Mouse (Mus musculus) kidney, postnatal 0 days (tissue): ENCODE data around the gene Cby3. TPM values are rescaled to one million over a fixed set of nuclear protein-coding genes. Genes with fewer than 3 reads are reported as not detected.

Source experiments
- ATAC-seq: fragments of 200-750 bp; cut with Nextera tagmentation; replicated peaks from 2 replicates; pipeline ENCODE4 v1.8.0; 2017; ENCODE audit warnings: low read depth, moderate number of reproducible peaks, moderate TSS enrichment, moderate library complexity; ENCODE audit not compliant: low FRiP score
- DNase-seq: peaks from one replicate; pipeline ENCODE4 v3.0.0-alpha.2; 2016; ENCODE audit warnings: low spot score
- H3K27ac ChIP-seq: fragments of 300-500 bp; sonication (generic); 2 replicates; pipeline ENCODE4 v1.5.1; 2014; ENCODE audit warnings: mild to moderate bottlenecking
- H3K27me3 ChIP-seq: fragments of 300-500 bp; sonication (generic); 2 replicates; pipeline ENCODE4 v1.6.1; 2014; ENCODE audit warnings: low read length, mixed read lengths; ENCODE audit not compliant: insufficient read depth
- H3K36me3 ChIP-seq: fragments of 300-500 bp; sonication (generic); 2 replicates; pipeline ENCODE4 v1.6.1; 2014; ENCODE audit warnings: low read length, mixed read lengths; ENCODE audit not compliant: insufficient read depth
- H3K4me1 ChIP-seq: fragments of 300-500 bp; sonication (generic); replicated peaks from 2 replicates; pipeline ENCODE4 v1.6.1; 2014; ENCODE audit warnings: antibody characterized with exemption, low read length, mixed read lengths; ENCODE audit not compliant: insufficient read depth
- H3K4me2 ChIP-seq: fragments of 300-500 bp; sonication (generic); 2 replicates; pipeline ENCODE4 v1.6.1; 2014; ENCODE audit warnings: mild to moderate bottlenecking, low read length, moderate library complexity, mixed read lengths
- H3K4me3 ChIP-seq: fragments of 300-500 bp; sonication (generic); replicated peaks from 2 replicates; pipeline ENCODE4 v1.5.1; 2014; ENCODE audit warnings: low read depth, low read length
- H3K9ac ChIP-seq: fragments of 300-500 bp; sonication (generic); 2 replicates; pipeline ENCODE4 v1.6.1; 2014; ENCODE audit warnings: low read depth, low read length
- H3K9me3 ChIP-seq: fragments of 300-500 bp; sonication (generic); replicated peaks from 2 replicates; pipeline ENCODE4 v1.6.1; 2016; ENCODE audit warnings: low read length, inconsistent platforms, mixed read lengths
- CTCF ChIP-seq: IDR thresholded peaks from 2 replicates; pipeline ENCODE4 v1.5.1; 2016; ENCODE audit warnings: antibody characterized with exemption, low read depth, mild to moderate bottlenecking, moderate library complexity
- WGBS: fragments of 180-500 bp; shearing (Covaris S2); extraction: QIAGEN DNeasy Blood & Tissue Kit; methylation state at CpG from one replicate; pipeline ENCODE4 v1.1.7; 2014; 5-methylcytosine and 5-hydroxymethylcytosine counted together
- polyA plus RNA-seq: library from polyadenylated mRNA; unstranded; fragments of >200 nt; fragmentation: Nextera tagmentation; extraction: Ambion mirVana; gene quantifications from 2 replicates; pipeline ENCODE4 v1.2.1, GENCODE M21; 2015

Gene Cby3
- polyA plus RNA-seq, 1 experiment from 2014 or later, result 1.4 TPM

DNA sequence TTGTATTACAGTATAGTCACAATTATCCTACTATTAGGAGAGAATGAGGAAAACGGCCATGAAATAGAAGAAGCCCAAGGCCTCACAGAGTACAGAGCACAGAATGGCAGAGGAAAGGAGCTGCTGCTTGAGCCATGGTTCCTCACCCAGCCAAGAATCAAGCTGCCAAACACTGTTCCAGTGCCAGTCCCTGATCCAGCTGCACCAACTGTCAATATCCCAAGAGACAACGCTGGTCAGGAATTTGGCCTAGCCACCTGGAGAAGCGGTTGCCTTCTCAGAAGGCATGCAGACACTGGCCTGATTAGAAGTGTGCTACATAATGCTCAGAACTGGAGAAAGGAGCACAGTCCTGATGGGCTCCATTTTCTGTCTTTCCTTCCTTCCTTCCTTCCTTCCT lies 21.1 kb upstream of the Cby3 start:
- ATAC-seq (no peak), DNase-seq (no peak)
- H3K4me1 ChIP-seq, result no peaks in the 10 kb centered on the region
- H3K9me3 ChIP-seq, result no peaks in the 10 kb centered on the region
- TF ChIP-seq CTCF, result no peak
- H3K27ac ChIP-seq, result no peak overlapping the region
- H3K27me3 ChIP-seq, result no peaks in the 10 kb centered on the region
- H3K9ac ChIP-seq, result no peak overlapping the region
- no peaks in the 10 kb centered on the region for H3K36me3 ChIP-seq
- 91% methylated on average over 3 of the region's 3 CpGs for WGBS
- no peak overlapping the region for H3K4me2 ChIP-seq
- H3K4me3 ChIP-seq, result no peak overlapping the region

DNA sequence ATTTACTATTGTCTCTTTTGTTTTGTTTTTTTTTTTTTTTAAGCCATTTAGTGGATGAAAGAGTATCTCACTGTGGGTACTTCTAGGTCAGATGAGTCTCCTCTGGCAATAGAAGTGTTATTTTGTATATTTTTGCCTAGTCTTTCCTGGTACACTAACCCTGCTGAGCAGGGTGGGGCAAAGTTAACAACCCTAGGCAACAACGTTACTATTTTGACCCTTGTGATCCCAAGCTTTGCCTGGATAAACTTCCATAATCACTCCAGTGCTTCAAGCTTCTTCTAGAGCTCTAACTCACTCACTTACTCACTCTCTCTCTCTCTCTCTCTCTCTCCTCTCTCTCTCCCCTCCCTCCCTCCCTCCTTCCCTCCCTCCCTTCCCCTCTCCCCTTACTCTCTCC lies 18.1 kb upstream of the Cby3 start:
- ATAC-seq (no peak), DNase-seq (no peak)
- Histone ChIP-seq H3K9ac (no peak overlapping the region), H3K36me3 (no peaks in the 10 kb centered on the region), H3K4me3 (no peak overlapping the region), H3K4me1 (no peaks in the 10 kb centered on the region), H3K4me2 (no peak overlapping the region), H3K27me3 (no peaks in the 10 kb centered on the region), H3K9me3 (no peaks in the 10 kb centered on the region), H3K27ac (no peak overlapping the region)
- WGBS, result 13% methylated on average over 1 of the region's 1 CpGs
- no peak for TF ChIP-seq CTCF

DNA sequence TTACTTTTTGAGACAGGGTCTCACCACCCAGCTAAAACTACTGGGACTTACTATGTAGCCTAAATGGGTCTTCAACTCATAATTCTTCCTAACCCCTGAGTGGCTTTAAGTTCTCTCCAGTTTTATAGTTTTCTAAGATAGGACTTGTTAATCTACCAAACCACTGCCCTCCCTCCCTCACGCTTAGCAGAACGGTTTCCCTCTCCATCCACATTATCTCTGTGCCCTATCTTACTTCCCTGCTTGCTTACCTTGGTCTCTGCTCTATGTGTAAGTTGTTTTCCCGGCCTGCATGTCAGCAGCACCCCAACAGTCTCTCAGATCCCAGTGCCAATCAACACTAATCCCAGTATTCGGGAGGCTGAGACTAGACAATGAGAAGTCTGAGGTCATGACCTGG lies 17.4 kb upstream of the Cby3 start:
- 59% methylated on average over 4 of the region's 4 CpGs for WGBS
- Histone ChIP-seq H3K4me3 (no peak overlapping the region), H3K9ac (no peak overlapping the region), H3K9me3 (no peaks in the 10 kb centered on the region), H3K4me2 (no peak overlapping the region), H3K27me3 (no peaks in the 10 kb centered on the region), H3K27ac (no peak overlapping the region), H3K4me1 (no peaks in the 10 kb centered on the region), H3K36me3 (no peaks in the 10 kb centered on the region)
- TF ChIP-seq CTCF, result no peak
- ATAC-seq (no peak), DNase-seq (no peak)

DNA sequence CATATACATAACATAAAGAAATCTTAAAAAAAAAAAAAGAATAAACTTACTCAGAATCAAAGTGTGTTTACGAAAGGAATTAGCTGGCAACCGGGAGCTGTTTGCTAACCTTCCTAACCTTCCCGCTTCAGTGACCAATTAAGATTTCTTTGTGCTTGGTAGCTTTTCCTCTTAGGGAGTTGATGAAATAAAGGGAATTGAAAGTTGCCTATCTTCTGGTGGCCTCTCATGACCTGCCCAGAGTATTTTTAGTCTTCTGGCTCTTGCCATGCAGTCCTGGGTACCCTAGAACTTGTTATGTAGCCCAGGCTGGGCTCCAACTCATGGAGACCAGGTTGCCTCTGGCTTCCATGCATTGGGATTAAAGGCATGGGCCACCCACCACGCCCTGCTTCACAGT lies 8.8 kb upstream of the Cby3 start:
- TF ChIP-seq CTCF, result no peak
- H3K4me3 ChIP-seq, result no peak overlapping the region
- DNase-seq, result no peak

DNA sequence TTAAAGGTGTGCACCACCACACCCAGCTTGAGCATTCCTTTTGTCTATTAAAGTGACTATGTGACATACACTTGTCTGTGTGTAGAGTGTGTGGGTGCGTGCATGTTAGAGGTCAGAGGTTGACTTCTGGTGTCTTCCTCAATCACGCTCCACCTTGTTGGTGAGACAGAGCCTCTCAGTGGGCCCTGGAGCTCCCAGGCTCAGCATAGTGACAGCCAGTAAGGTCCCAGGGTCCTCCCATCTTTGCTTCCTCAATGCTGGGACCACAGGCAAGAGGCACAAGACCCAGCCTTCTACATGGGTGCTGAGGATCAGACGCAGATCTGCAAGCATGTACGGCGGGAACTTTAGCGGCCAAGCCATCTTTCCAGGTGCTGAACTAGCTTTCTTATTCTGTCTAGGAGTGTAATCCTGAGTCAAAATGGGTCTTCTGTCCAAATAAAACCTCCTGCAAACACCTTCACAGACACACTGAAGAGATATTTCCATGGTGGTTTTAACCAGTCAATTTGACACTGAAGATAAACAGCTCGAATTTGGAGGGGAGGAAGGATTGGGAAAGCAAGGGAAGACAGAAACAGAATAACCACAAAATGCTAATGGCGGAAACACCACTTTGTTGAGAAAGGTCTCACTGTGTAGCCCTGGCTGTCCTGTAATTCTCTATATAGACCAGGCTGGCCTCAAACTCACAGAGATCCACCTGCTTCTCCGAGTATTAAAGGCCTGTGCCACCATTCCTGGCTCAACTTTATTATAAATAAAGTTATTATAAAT lies 7.8 kb upstream of the Cby3 start:
- 91% methylated on average over 9 of the region's 9 CpGs for WGBS
- no peak for ATAC-seq

More for the DNA sequence above, 8.8 kb upstream of the Cby3 start:
- H3K4me2 ChIP-seq, result no peak overlapping the region
- no peak overlapping the region for H3K27ac ChIP-seq
- no peaks in the 10 kb centered on the region for H3K9me3 ChIP-seq
- no peaks in the 10 kb centered on the region for H3K36me3 ChIP-seq
- 59% methylated on average over 4 of the region's 4 CpGs for WGBS
- no peak for ATAC-seq
- H3K4me1 ChIP-seq, result no peaks in the 10 kb centered on the region
- no peaks in the 10 kb centered on the region for H3K27me3 ChIP-seq
- no peak overlapping the region for H3K9ac ChIP-seq

DNA sequence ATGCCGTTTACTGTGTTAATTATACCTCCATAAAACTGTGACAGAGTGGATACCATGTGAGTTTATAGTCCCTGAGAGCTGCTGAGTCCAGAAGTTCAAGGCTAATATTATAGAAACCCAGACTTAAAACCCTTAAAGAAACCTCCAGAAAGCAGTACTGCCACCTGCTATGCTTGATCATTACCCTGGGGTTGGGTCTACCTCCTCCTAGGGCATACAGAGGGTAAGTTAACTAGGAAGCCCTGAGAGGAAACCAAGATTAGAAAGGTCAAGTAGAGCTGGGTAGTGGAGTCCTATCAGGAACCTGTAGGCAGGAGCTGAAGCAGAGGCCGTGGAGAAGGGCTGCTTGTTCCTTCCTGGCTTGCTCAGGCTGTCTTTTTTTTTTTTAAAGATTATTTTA lies 2.1 kb upstream of the Cby3 start:
- H3K36me3 ChIP-seq, result no peaks in the 10 kb centered on the region
- H3K4me1 ChIP-seq, result no peaks in the 10 kb centered on the region
- 64% methylated on average over 2 of the region's 2 CpGs for WGBS
- no peak overlapping the region for H3K4me2 ChIP-seq
- H3K27ac ChIP-seq, result no peak overlapping the region
- no peak overlapping the region for H3K4me3 ChIP-seq
- no peaks in the 10 kb centered on the region for H3K9me3 ChIP-seq
- no peak overlapping the region for H3K9ac ChIP-seq
- DNase-seq, result no peak
- no peaks in the 10 kb centered on the region for H3K27me3 ChIP-seq
- no peak for TF ChIP-seq CTCF
- ATAC-seq, result no peak

More for the DNA sequence above, 7.8 kb upstream of the Cby3 start:
- no peaks in the 10 kb centered on the region for H3K36me3 ChIP-seq
- H3K4me3 ChIP-seq, result no peak overlapping the region
- no peak for DNase-seq
- H3K4me2 ChIP-seq, result no peak overlapping the region
- H3K9ac ChIP-seq, result no peak overlapping the region
- no peak overlapping the region for H3K27ac ChIP-seq
- no peaks in the 10 kb centered on the region for H3K27me3 ChIP-seq
- H3K9me3 ChIP-seq, result no peaks in the 10 kb centered on the region
- no peaks in the 10 kb centered on the region for H3K4me1 ChIP-seq
- no peak for TF ChIP-seq CTCF

DNA sequence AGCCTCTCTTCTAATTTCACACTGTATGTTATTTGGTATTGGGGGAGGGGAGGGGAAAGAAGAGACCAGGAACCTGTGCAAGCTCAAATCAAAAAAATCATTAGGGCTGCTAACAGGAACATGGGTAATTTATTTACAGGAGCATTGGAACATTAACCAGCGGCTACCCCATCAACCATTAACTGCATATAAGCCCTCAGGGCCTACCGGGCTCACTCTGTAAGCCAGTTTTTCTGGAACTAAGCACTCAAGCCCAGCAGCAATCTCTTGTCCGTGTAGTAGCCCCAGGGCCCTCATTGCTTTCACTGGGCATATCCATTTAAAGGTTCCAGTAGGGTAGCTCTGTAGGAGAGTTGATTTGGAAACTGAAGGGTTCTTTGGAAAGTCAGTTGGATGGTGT lies 589 bp downstream of the Cby3 start:
- Histone ChIP-seq H3K27me3 (no peaks in the 10 kb centered on the region), H3K9me3 (no peaks in the 10 kb centered on the region), H3K4me3 (no peak overlapping the region), H3K27ac (peak overlapping the region; percentile 89), H3K4me2 (no peak overlapping the region), H3K4me1 (no peaks in the 10 kb centered on the region), H3K36me3 (no peaks in the 10 kb centered on the region), H3K9ac (no peak overlapping the region)
- WGBS, result 54% methylated on average over 3 of the region's 3 CpGs
- TF ChIP-seq CTCF, result no peak
- DNase-seq, result peak; percentile 69
- ATAC-seq, result peak; percentile 79
